Mouse (Mus musculus) heart, postnatal 0 days (tissue): ENCODE results near the gene Zcchc4.

Experiments used
- CTCF ChIP-seq: IDR thresholded peaks from 2 replicates; pipeline ENCODE4 v1.5.1; 2016; ENCODE audit warnings: antibody characterized with exemption, control low read depth, low read depth
- EP300 ChIP-seq: IDR thresholded peaks from 2 replicates; pipeline ENCODE4 v1.6.1; 2016; ENCODE audit warnings: antibody characterized with exemption, low read depth

DNA sequence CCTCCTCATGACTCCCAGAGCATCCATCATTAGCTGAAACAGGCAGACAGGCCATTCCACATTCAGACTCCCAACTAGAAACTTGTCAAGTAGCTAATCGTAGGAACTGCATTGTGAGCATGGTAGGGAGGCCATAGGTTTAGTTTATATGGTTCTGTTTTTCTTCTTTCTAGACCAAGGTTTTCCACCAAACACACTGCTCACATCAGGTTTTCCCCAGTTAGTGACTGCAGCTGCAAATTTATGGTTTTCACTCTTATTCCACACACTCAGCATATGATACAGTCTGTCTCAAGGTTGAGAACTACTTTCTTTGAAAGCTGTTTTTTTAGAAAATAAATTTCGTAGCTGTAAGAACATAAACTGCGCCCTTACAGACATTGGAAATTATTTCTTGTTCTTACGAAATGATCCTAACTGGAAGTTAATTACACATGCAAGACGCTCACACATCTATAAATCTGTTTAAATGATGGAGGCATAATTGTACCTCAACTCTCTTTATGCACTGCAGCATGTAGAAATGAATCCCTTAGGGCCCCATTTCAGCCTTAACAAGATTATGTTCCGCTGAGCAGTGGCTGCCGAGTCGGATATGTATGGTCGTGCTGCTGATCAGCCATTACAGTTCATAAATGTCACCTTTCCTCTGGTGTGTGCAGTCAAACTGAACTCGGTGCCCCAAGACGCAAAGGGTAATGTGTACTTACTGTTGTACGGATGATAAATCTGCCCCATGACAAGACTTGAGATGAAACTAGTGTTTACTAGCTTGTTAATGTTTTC, 93.9 kb downstream of the Zcchc4 start:
- TF ChIP-seq CTCF = no peak
- TF ChIP-seq EP300 = no peak
